Mouse (Mus musculus) heart, postnatal 25 days (tissue): ENCODE data around the gene Krtap9-3. TPM values are rescaled to one million over a fixed set of nuclear protein-coding genes. Genes with fewer than 3 reads are reported as not detected.

Experiments
- DNase-seq: peaks from one replicate; pipeline ENCODE4 v3.0.0; 2022; ENCODE audit warnings: low spot score
- intact Hi-C: fragments of 180-260 bp; cut with DNase I; formaldehyde crosslinking; loops from one replicate; pipeline ENCODE4 v1.15.1; 2025
- total RNA-seq, 2 experiments: library from RNA; stranded (reverse); gene quantifications; 2 replicates each; pipeline ENCODE4 v1.2.3; 2021

Krtap9-3 gene
- total RNA-seq, 2 experiments from 2014 or later: not detected

DNA sequence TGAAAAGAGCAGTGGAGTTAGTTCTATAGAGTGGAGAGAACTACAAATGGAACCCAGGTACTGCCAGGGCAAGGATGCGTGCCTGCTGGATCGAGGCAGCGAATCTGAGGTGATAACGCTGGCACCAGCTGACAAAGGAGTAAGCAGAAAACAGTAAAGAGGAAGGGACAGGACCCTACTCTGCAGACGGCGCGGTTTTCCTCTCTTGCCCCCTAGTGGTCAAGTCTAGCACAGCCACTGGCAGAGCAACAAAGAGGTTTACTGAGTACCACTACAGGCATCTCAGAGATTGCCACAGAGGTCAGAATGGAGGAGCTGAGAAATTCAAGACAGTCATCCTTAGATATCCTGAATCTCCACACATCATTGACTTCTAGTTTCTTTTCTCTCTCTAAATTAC lies 23.8 kb downstream of the Krtap9-3 start:
- no peak for DNase-seq
- intact Hi-C loops: loop anchor here (2.0 kb wide), 1 partner anchor 195 kb away; no protein-coding TSS in a partner anchor

DNA sequence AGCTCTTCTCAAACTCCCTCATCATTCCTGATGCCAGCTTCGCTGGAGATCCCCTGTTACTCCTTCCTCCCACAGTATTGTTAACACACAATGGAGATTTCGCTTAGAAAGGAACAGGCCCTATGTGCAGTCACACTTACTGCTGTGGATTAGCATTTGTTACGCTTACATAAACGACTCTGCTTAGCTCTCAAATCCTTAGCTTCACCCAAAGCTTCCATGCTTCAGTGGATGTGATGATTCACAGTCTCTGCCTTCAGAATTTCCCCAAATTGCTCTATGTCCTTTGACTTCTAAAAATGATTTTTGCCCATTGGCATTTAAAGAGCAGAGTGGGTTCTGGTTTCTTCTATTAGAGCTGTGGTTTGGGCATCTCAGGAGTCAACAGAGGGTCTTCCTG lies 24.7 kb downstream of the Krtap9-3 start:
- intact Hi-C loops: loop anchor here (2.0 kb wide), 1 partner anchor 108 kb away; no protein-coding TSS in a partner anchor
- DNase-seq: no peak

DNA sequence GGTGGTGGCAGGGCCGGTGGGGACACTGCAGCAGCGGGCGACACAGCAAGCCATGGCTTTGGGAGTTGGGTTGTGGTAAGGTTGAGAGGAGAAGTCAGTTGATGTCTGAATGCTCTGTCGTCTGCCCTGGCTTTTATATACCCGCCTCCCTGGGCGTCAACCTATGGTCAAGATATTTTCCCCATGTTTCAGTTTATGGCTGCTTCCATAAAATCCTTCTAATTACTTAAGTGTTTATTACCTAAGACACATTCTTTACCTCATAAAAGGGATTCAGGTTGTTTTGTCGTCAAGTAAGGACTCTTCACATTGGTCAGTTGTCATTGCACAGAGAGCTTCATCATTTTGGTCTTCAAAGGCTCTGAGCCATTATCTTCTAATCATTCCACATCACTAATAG lies 31.4 kb downstream of the Krtap9-3 start, which contains the start of gene Krtap3-1:
TSS of gene Krtap3-1 (minus strand) at position 101 of the 400 bp plus-strand sequence.
- DNase-seq: no peak
- intact Hi-C loops: no loop called here

DNA sequence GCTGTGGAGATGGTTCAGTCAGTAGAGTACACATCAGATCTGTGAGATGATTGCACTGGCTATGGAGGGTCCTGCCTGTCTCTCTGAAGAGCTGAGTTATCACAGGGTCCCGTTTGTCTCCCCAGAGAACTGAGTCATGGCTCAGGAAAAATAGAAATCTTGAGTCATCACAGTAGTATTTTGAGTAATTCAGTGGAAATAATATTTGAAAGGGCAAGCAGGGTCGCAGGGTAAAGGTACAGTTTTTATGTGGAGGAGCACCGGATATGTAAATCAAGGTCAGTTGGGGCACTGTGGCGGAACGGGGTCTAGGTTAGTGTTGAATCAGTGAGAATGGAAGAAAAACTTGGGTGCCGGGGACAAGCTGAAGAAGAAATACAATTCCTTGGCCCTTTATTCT lies 35.3 kb downstream of the Krtap9-3 start:
- no peak for DNase-seq
- intact Hi-C loops: no loop called here

DNA sequence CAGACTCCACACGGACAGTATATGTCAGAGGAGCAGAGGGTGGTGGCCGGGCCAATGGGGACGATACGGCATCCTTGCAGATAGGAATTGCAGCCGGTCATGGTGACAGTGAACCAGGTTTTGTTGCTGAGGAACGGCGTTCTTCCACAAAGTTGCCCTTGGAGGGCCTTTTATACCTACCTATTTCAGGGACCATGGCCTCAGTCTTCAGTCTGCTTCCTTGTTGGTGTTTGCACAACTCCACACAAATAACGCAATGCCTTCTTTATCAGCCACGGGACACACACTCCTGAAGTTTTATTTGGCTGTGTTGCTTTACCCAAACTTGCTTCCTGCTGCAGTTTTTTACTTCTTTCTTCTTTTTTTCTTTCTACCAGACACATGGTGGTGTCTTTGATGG lies 38.5 kb downstream of the Krtap9-3 start, which contains the start of gene Gm11939:
TSS of gene Gm11939 (minus strand) at position 101 of the 400 bp plus-strand sequence.
- intact Hi-C loops: no loop called here
- no peak for DNase-seq

DNA sequence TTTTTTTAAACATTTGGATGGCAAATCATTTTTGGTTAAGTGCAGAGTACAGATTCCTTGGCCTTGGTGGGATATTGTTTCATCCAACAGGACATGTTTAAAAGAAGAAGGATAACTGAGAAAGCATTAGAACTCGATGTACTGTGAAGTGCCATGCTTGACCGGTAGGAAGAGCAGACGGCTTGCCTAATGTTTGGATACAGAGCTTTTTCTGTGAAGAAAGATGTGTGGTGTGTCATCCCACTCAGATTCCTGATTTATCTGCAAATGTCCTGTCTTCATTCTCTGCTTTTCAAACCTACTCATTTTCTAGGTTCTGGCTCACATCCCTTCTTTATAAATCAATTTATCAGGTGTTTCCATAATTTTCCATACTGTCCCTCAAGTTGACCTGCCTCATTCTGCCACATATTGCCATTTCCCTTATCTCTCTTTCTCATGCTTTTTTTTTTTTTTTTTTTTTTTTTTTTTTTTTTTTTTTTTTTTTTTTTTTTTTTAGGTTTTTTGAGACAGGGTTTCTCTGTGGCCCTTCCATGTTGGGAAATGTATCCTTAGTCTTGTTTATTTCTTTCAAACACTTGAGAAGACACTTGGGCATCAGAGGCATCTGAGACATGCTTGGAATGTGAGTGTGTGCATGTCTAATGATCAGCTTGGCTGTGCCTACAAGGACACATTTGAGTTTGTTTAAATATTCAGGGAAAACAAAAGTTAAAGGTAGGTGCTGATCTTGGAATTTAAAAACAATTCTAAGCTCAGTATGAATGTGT lies 39.7 kb downstream of the Krtap9-3 start:
- no peak for DNase-seq
- intact Hi-C loops: no loop called here

DNA sequence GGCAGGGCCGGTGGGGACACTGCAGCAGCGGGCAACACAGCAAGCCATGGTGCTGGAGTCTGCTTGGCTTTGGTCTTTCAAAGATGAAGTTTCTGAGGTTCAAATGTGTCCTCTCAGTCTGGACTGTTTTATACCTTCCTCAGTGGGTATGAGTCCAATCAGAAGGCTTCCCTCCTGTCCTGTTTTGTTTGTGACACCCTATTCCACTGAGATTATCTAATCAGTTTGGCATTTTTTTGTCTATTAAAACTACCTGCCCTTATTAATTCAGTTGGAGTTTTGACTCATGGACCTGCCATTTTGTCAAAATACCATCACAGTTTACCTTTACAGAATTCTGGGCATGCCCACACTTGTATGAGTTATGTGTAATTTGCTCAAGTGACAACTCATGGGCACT lies 41.2 kb downstream of the Krtap9-3 start, which contains the start of gene Krtap3-2:
TSS of gene Krtap3-2 (minus strand) at position 101 of the 400 bp plus-strand sequence.
- no peak for DNase-seq
- intact Hi-C loops: no loop called here

DNA sequence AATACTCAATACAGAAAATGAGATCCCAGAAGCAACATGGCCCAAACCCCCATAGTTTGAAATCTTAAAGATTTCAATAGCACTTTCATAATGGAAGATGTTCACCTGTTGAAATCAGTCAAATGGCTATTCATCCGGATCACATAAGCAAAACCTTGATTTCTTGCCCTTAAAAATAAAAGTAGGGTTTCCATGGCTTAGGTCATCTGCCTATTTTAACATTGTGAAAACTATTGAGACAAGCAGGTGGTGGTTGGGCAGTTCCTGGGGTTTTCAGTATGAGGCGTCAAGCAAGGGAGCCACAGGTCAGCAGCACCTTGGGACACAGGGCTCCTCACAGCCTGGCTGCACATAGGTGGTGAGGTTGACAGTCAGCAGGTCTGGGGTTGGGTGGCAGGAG lies 41.7 kb downstream of the Krtap9-3 start:
- DNase-seq: no peak
- intact Hi-C loops: no loop called here

DNA sequence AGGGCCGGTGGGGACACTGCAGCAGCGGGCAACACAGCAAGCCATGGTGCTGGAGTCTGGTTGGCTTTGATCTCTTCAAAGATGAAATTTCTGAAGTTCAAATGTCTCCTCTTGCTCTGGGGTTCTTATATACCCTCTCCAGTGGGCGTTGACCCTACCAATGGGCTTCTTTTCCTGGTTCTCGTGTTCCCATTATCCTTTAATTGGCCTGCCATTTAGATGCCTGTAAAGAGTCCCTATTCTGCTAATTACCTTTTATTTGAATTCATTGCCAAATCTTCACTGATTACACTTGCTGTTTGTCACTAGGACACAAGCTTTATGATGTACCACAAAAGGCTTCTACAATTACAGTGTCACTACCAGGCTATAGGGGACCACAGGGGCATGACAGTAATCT lies 47.1 kb downstream of the Krtap9-3 start, which contains the start of gene Krtap3-3:
TSS of gene Krtap3-3 (minus strand) at position 101 of the 400 bp plus-strand sequence.
- DNase-seq: no peak
- intact Hi-C loops: no loop called here

DNA sequence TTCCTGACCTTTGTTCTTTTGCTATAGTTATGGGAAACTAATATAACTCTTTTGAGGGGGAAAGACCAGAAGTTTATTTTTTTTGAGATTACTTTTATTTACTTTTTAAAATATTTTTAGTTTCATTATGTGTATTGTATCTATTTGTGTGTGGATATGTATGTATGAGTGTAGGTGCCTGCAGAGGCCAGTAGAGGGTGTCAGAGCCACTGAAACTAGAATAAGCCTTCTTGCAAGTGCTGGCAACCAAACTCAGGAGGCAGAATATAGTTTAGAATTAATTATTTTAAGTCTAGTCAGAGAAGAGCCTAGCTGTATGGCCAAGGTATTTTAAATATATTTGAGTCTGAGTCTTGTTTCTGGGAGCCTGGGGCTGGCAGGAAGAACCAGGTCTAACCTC lies 50.0 kb downstream of the Krtap9-3 start:
- DNase-seq: no peak
- intact Hi-C loops: no loop called here

Other genes starting within 250 kb of the Krtap9-3 start
- gene Krt27, start 247.0 kb downstream of the Krtap9-3 start, total RNA-seq: not detected
- not detected for gene Krt28, start 223.2 kb downstream of the Krtap9-3 start, total RNA-seq
- gene Krt10, start 208.7 kb downstream of the Krtap9-3 start, total RNA-seq: 1 to 10 TPM; 5.3 to 5.5 TPM
- not detected for gene Krt12, start 175.8 kb downstream of the Krtap9-3 start, total RNA-seq
- gene Krt20, start 160.0 kb downstream of the Krtap9-3 start, total RNA-seq: not detected
- gene Krt23, start 105.0 kb downstream of the Krtap9-3 start, total RNA-seq: not detected
- gene Krt39, start 76.8 kb downstream of the Krtap9-3 start, total RNA-seq: not detected
- gene Krt40, start 54.9 kb downstream of the Krtap9-3 start, total RNA-seq: not detected
- not detected for gene Krtap3-3, start 47.2 kb downstream of the Krtap9-3 start, total RNA-seq
- gene Krtap3-2, start 41.3 kb downstream of the Krtap9-3 start, total RNA-seq: not detected
- gene Gm11939, start 38.6 kb downstream of the Krtap9-3 start, total RNA-seq: not detected
- gene Krtap3-1, start 31.5 kb downstream of the Krtap9-3 start, total RNA-seq: not detected
- not detected for gene Krtap1-5, start 17.1 kb downstream of the Krtap9-3 start, total RNA-seq
- gene Krtap1-4, start 14.5 kb downstream of the Krtap9-3 start, total RNA-seq: not detected
- not detected for gene Krtap1-3, start 6.8 kb downstream of the Krtap9-3 start, total RNA-seq
- not detected for gene Gm11938, start 5.2 kb upstream of the Krtap9-3 start, total RNA-seq
- gene Gm11937, start 12.1 kb upstream of the Krtap9-3 start, total RNA-seq: not detected
- not detected for gene Krtap2-4, start 16.7 kb upstream of the Krtap9-3 start, total RNA-seq
- gene Gm11562, start 22.3 kb upstream of the Krtap9-3 start, total RNA-seq: not detected
- not detected for gene Krtap4-1, start 30.1 kb upstream of the Krtap9-3 start, total RNA-seq
- gene Krtap4-2, start 37.0 kb upstream of the Krtap9-3 start, total RNA-seq: not detected
- not detected for gene Krtap4-7, start 46.0 kb upstream of the Krtap9-3 start, total RNA-seq
- not detected for gene Gm11555, start 52.1 kb upstream of the Krtap9-3 start, total RNA-seq
- gene Gm11563, start 60.9 kb upstream of the Krtap9-3 start, total RNA-seq: not detected
- gene Krtap4-6, start 67.9 kb upstream of the Krtap9-3 start, total RNA-seq: not detected
- not detected for gene Gm14190, start 92.6 kb upstream of the Krtap9-3 start, total RNA-seq
- not detected for gene Gm14180, start 136.2 kb upstream of the Krtap9-3 start, total RNA-seq
- not detected for gene Gm11595, start 174.8 kb upstream of the Krtap9-3 start, total RNA-seq
- not detected for gene Krtap4-8, start 182.6 kb upstream of the Krtap9-3 start, total RNA-seq
- not detected for gene Krtap4-9, start 187.1 kb upstream of the Krtap9-3 start, total RNA-seq
- gene Gm11596, start 195.4 kb upstream of the Krtap9-3 start, total RNA-seq: not detected
- not detected for gene Gm11569, start 200.8 kb upstream of the Krtap9-3 start, total RNA-seq
- not detected for gene Gm11554, start 206.3 kb upstream of the Krtap9-3 start, total RNA-seq
- not detected for gene Krtap4-13, start 211.8 kb upstream of the Krtap9-3 start, total RNA-seq
- gene Gm11564, start 217.6 kb upstream of the Krtap9-3 start, total RNA-seq: not detected
- not detected for gene 2300003K06Rik, start 240.0 kb upstream of the Krtap9-3 start, total RNA-seq